Mouse (Mus musculus): ENCODE data around the gene Zfp36l2. TPM values are rescaled to one million over a fixed set of nuclear protein-coding genes. Genes with fewer than 3 reads are reported as not detected.

Zfp36l2 gene
- total and polyA plus RNA-seq, 3 experiments: 68.5 to 174 (median 93.6) TPM

GRCm38 (mm10) chr17:84151306-84151705, 36.4 kb downstream of the Zfp36l2 start:
- peak overlapping the region; percentile 95; the same call in 1 of the 2 replicates for H3K27ac ChIP-seq (ENCODE audit: control insufficient read depth, low read depth, low read length)

GRCm38 (mm10) chr17:84150291-84150690, 37.5 kb downstream of the Zfp36l2 start:
- Histone ChIP-seq H3K79me2 (ENCODE audit: control insufficient read depth, insufficient read depth, low read length, poor library complexity) (peaks cover 14% of the 10 kb centered on the region), H3K36me3 (ENCODE audit: control insufficient read depth in 1 of 2, insufficient read depth in 2 of 2, low read length in 2 of 2) (peaks cover 0 to 70% of the 10 kb centered on the region in 2 experiments; a peak in 2 of 4 replicates), H3K9ac (ENCODE audit: control insufficient read depth, low read depth, low read length, poor library complexity, severe bottlenecking) (no peak overlapping the region), H3K4me1 (ENCODE audit: control insufficient read depth in 1 of 2, insufficient read depth in 2 of 2, low read length in 2 of 2) (peaks cover 39 to 79% of the 10 kb centered on the region in 2 experiments), H3K9me3 (replicated peaks; ENCODE audit: insufficient read depth, low read length) (no peaks in the 10 kb centered on the region), H3K4me3 (ENCODE audit: control insufficient read depth in 1 of 2, insufficient read depth in 1 of 2, low read depth in 2 of 2, low read length in 2 of 2) (no peak overlapping the region), H3K27me3 (ENCODE audit: control insufficient read depth in 1 of 2, insufficient read depth in 2 of 2, low read length in 2 of 2) (no peaks in the 10 kb centered on the region), H3K27ac (ENCODE audit: control insufficient read depth, low read depth, low read length) (0 out of 2 replicates have a peak overlapping the region, but pooled peaks have one; percentile 7)
- DNase-seq (ENCODE audit: low read depth, low spot score): no peak
- TF ChIP-seq CHD2 (IDR thresholded peaks at IDR 0.05; ENCODE audit: low read length) (no peak), ETS1 (IDR thresholded peaks at IDR 0.05; ENCODE audit: low read depth, low read length) (no peak), POLR2AphosphoS2 (IDR thresholded peaks at IDR 0.05; ENCODE audit: low read length) (no peak), GABPA (IDR thresholded peaks at IDR 0.05; ENCODE audit: low read depth, low read length) (no peak), MAFK (IDR thresholded peaks at IDR 0.05; ENCODE audit: borderline replicate concordance, low read depth, low read length) (no peak)

More at GRCm38 (mm10) chr17:84151306-84151705, 36.4 kb downstream of the Zfp36l2 start:
- Histone ChIP-seq H3K4me1 (ENCODE audit: control insufficient read depth in 1 of 2, insufficient read depth in 2 of 2, low read length in 2 of 2) (peaks cover 43 to 81% of the 10 kb centered on the region in 2 experiments), H3K9me3 (replicated peaks; ENCODE audit: insufficient read depth, low read length) (no peaks in the 10 kb centered on the region), H3K9ac (ENCODE audit: control insufficient read depth, low read depth, low read length, poor library complexity, severe bottlenecking) (no peak overlapping the region), H3K27me3 (ENCODE audit: control insufficient read depth in 1 of 2, insufficient read depth in 2 of 2, low read length in 2 of 2) (no peaks in the 10 kb centered on the region), H3K36me3 (ENCODE audit: control insufficient read depth in 1 of 2, insufficient read depth in 2 of 2, low read length in 2 of 2) (peaks cover 0 to 73% of the 10 kb centered on the region in 2 experiments; a peak in 2 of 4 replicates), H3K79me2 (ENCODE audit: control insufficient read depth, insufficient read depth, low read length, poor library complexity) (peaks cover 18% of the 10 kb centered on the region), H3K4me3 (ENCODE audit: control insufficient read depth in 1 of 2, insufficient read depth in 1 of 2, low read depth in 2 of 2, low read length in 2 of 2) (no peak overlapping the region)
- TF ChIP-seq CTCF (IDR thresholded peaks at IDR 0.05 in 2 of 3, conservative IDR thresholded peaks at IDR 0.05 in 1 of 3; ENCODE audit: control insufficient read depth in 1 of 3, insufficient read depth in 1 of 3, low read depth in 2 of 3, low read length in 3 of 3, poor library complexity in 1 of 3, severe bottlenecking in 1 of 3) (no peak), POLR2A (IDR thresholded peaks at IDR 0.05; ENCODE audit: control insufficient read depth in 1 of 2, insufficient read depth in 1 of 2, low read depth in 1 of 2, low read length in 2 of 2, poor library complexity in 1 of 2) (no peak), GATA1 (IDR thresholded peaks at IDR 0.05; ENCODE audit: low read depth, low read length) (no peak), MYB (IDR thresholded peaks at IDR 0.05; ENCODE audit: low read depth, low read length) (no peak), TBP (IDR thresholded peaks at IDR 0.05; ENCODE audit: low read depth, low read length) (no peak), ZKSCAN1 (IDR thresholded peaks at IDR 0.05; ENCODE audit: low read depth, low read length) (no peak), MYC (IDR thresholded peaks at IDR 0.05; ENCODE audit: low read depth, low read length) (no peak), MXI1 (IDR thresholded peaks at IDR 0.05; ENCODE audit: low read depth, low read length) (no peak), MEF2A (IDR thresholded peaks at IDR 0.05; ENCODE audit: extremely low read depth, insufficient replicate concordance, low read depth, low read length, poor library complexity, severe bottlenecking) (no peak), MAX (IDR thresholded peaks at IDR 0.05; ENCODE audit: low read length) (no peak), JUND (IDR thresholded peaks at IDR 0.05; ENCODE audit: low read depth, low read length) (no peak), MAFK (IDR thresholded peaks at IDR 0.05; ENCODE audit: borderline replicate concordance, low read depth, low read length) (no peak), ELF1 (IDR thresholded peaks at IDR 0.05; ENCODE audit: low read depth, low read length) (no peak)
- DNase-seq (ENCODE audit: low read depth, low spot score): peak; percentile 39
